Mouse (Mus musculus) NIH3T3 (cell line): ENCODE measurements around the gene Hdac9.

Experiments
- DNase-seq: peaks from one replicate; pipeline ENCODE4 v3.0.0-alpha.2; 2012; ENCODE audit warnings: low read depth

Gene Hdac9

DNA sequence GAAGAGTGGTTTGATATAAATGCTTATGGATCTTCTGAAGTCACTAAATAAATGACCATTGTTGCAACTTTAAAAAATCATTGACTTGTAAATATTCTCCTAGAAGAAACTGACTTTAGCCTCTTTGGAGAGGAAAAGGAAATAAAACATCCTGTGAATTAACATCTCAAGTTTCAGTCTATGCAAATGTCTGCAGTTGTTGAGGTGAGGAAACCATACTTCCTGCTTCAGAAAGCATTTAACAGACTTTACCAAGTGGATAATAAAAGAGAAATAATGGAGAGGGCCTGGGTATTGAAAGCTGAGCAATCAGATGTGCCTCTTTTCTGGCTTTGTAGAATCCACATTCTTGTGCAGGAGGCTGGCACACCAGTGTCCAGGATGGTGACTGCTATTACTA is 110.4 kb downstream of the Hdac9 start:
- no peak for DNase-seq

DNA sequence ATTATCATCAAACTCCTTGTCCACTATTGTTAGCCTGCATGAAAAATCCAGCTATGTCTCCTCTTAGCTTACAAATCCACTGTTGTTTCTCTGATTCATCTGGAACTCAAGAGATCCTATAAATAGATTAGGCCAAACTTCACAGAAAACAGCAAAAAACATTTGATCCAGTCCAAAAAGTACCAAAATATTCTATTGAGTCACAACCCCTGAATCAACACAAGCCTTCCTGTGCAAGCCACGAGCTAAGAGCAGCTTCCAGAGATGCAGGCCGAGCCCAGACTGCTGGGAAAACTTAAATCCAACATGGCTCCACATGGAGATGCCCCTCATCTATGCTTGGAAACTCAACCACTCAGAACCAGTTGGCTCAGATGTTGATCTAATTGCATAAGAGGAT is 113.2 kb downstream of the Hdac9 start:
- peak; percentile 22 for DNase-seq

DNA sequence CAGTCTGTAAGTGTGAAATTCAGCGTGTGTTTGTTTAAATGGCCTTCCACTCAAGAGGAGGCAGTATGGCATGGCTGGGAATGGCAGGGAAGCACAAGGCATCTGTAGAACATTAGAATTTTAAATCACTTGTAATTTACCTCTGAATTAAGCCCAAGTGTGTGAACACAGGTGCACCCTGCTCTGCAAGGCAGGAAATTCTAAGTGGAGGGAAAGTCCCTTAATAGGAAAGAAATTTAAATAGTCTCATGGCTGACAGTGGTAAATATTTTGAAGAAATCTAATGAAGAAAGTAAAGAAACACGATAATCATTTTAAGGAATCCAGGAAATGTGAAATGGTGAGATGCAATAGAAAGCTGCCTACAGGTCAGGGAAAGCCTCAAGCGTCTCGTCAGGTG is 114.6 kb downstream of the Hdac9 start:
- DNase-seq: no peak

DNA sequence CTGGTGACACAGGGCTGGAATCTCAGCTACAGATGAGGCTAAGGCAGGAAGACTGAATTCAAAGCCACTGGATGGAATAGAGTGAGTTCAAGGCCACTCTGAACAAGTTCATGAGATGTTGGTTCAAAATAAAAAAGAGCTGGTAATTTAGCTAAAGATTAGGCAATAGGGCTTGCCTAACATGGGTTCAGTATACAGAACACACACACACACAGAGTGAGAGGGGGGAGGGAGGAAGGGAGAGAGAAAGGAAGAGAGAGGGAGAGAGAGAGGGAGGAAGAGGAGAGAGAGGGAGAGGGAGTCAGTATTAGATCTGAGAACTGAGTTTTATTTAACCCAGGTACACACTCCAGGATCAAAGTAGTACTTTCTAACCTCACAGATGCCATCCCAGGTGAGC is 115.1 kb downstream of the Hdac9 start:
- DNase-seq: no peak

DNA sequence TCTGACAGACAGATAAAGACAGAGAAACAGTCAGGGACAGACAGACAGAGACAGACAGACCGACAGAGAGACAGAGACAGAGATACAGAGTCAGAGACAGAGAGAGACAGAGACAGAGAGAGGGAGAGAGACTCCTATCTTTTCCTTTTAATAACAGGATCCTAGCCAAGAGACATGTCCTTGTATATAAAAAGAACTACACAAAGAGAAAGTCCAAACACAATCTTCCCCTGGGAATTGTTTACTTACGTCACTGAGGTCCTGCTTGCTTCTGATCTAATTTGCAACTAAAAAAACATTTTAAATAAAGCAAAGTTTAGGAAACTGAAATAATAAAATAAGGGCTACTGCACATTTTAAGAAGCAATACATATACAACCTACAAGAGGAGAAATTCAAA is 119.5 kb downstream of the Hdac9 start:
- DNase-seq: no peak

DNA sequence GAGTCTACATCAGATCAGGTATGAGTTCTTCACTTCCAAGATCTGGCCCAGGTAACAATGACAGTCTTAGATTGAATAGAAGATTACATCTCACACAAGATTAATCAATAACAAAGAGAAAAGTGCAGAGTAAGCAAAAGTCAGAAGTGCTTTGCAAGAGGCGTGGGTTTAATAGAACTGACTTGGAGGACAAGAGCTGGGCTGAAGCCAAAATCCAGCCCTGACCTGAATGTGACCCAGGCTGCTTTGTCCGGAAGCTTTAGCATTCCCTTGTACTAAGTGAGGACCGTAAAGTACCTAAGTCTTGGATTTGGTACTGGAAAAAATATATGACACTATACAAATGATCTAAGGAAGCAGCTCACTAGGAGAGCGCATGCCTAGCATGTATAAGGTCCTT is 121.4 kb downstream of the Hdac9 start:
- DNase-seq: no peak

DNA sequence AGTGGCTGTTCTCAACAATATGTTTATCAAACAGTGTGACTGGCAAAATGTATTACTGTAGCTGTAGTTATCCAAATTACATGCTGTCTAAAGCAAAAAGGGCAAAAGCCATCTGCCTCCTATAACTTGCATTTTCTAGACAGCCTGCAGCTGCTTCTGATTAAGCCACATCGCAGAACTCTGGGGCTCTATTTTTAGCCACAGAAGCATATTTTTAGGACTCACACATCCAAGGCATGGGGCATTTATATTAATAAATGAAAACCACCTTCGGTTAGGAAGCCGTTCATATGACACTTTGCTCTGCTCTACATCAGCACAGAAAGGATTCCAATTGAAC is 124.8 kb downstream of the Hdac9 start:
- peak; percentile 72 for DNase-seq

DNA sequence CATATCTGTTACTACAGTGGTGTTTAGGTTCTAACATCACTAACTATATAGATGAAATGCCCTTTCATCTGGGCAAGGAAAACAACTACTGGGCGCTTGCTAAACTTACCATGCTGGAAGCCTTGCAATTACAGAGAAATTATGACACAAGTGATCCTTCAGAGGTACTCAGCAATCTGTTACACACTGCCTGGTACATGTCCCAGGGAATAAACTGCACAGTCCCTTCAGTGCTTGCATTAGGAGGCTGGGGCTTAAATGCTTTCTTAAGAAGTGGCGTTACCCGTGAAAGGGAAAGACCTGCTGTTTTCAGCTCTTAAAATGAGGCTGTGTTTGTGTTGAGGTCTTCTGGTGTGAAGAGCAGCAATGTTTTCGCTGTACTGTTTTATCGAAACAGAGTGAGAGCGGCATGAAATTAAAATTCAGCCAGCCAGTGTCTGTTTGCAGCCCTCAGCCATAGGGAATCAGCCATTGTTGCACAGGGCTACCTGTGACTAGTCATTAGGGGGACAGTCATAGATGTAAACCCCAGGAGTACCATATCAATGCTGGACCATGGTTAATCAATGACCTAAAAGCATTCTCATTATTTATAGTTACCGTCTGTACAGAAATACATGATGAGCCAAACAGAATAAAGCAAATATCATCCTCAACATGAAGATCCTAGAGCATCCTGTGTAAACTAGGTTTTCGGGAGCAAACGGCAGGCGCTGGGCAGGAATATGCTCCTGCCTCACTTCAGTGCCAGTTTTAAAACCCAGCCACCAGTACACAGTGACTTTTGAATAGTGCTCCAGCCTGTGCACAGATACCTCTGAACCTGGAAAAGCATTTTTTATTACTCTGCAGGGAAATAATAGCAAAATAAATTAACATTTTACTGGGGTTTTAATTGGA is 125.4 kb downstream of the Hdac9 start:
- DNase-seq: no peak

DNA sequence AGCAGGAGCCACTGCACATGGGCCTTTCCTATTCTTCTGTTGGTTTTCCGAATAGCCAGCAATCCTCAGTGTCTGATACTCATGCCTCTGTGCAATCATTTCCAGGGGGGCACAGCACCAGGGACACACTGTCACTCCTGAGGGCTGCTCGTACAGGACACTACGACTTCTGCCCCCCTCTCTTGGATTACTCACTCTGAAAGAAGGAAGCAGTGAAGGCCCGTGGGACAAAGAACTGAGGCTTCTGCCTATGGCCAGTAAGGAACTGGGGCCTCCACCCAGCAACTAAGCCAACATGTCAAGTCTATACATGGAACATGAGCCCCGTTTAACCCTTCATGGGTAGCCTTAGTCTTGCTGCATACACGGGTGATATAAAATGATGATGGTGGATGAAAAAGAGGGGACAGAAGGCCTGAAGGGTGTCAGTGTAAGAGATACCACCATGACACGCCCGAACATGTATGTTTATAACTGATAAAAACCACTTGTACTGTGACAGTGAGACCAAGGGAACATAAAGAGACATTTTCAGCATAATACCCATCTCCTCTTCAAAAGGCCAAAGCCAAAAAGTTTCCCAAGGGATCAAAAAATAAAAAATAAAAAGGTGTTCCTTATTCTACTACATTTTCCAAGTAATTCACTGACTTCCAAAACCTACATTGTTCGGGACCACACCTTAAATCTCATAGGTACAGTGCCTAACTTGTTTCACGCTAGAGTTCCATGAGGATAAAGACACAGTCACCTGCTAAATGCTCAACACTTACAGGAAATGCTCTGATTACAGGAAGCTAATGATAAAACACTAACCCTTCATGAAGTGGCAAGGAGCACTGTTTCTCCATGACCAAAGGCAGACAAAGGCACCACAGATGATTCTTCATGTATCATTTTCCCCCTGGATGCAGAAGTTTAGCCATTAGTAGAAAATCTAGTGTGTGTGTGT is 127.6 kb downstream of the Hdac9 start:
- no peak for DNase-seq

DNA sequence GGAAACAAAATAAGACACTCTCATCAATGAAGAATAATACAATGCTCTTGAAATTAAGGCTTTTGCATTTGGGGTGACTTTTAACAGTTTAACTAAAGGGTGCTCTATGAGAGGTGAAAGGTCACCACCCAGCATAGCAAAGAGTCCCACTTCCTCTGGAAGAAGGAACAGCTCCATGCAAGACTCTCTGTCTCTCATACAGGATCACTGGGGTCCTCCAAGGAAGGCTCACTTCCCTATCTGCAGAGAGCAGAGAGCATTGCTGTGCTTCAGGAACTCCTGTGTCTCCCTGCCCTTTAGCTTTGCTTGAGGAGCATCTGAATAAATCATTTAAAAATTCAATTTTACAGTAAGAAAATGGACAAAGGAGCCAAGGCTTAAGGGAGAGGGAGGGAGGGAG is 129.5 kb downstream of the Hdac9 start:
- DNase-seq: no peak

DNA sequence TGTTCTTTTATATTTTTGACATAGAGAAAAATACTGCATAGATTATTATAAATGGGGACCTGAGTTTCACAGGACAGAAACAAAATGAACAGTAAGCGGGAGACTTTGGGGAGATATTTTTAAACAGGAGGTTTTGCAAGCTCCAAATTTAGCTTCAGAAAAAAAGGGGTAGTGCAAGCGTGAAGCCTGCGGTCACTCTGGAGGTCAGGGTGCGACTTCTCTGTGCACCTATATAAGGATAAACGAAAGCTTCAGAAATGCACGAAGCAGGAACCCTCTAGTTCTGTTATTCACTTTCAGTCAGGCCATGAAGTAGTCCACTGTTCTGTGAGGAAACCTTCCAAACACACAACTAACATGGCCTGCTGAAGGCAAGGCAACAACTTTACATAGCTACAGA is 133.3 kb downstream of the Hdac9 start:
- no peak for DNase-seq

DNA sequence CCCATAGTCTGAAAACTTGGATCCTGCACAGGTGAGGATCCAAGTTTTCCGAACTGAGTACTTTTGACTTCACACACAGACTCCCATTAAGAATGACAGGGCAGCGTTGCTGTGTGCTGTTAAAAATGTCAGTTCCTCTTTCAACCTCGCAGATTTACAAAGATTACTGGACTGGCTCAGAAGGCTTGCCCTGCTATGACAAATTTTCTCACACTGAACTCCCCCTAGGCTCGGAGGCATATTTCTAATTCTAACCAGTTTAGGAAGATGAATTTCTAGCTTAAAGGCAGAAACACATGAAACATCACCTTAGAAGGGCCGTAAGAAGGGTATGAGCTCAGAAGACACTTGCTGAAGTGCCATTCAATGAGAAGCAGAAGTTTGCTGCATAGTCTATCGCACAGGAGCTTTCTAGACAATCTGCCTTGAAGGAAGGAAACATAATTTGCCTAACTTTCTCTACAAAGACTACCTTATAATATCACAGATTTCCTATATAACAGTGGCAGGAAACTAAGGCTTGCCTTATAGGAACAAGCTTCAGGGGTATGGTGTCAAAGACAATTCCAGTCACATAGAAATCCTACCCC is 137.4 kb downstream of the Hdac9 start:
- DNase-seq: no peak

DNA sequence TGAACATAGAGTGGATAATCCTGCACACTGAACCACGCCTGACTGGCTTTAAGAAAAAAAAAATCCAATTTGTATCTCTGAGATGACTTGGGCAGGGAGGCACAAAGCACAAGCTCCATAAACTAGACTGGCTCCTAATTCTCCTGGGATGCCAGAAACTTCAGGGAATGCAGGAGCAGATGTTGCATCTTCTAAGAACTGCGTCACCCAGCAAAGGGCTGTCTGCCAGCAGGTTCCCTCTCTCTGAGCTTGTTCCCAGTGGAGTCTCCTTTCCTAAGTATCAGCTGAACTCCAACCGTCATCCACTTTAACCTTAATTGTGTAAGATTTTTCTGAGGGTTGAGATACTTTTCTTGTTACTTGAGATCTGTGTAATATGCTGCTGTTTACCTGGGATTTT is 140.7 kb downstream of the Hdac9 start:
- DNase-seq: no peak

DNA sequence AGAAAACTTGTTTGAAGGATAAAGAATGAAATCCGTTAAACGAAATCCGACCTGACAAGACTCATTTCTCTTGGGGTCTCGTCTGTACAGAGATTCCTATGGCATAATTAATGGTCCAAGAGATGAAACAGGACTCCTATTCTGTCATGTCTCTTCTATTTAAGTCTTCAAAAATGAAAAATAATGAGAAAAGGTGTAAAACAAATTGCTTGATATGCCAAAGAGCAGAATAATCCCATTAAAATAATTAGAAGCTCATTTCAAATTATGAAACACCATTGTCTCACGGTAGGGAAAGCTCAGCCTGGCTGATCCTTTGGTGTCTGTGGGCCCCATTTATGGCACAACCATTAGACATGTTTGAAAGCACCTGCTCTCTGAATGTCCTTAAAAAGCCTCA is 142.8 kb downstream of the Hdac9 start:
- no peak for DNase-seq

DNA sequence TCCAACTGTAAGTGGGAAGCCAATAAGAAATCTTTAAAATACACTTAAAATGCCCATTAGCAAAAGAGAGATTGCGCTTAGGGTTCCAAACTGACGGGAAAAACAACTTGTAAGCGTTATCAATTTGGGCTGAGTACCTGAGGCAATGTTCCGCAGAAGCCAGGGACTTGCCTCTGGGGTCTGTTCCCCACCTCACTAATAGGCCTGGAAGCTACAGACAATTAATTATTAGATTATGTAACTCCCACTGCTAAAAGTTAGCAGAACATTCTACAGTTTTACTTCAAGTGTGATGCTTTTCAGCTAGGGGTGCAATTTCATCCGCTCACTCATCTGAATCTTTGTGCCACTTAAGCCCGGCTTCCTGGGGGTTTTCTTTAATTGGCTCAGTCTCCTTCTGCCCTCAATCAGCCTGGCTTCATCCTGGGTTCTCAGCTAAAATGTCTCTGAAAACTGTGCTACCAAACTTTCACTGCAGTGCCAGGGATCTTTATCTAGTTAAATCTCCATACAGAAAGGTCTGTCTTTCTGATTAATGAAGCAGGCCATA is 149.6 kb downstream of the Hdac9 start:
- DNase-seq: no peak

DNA sequence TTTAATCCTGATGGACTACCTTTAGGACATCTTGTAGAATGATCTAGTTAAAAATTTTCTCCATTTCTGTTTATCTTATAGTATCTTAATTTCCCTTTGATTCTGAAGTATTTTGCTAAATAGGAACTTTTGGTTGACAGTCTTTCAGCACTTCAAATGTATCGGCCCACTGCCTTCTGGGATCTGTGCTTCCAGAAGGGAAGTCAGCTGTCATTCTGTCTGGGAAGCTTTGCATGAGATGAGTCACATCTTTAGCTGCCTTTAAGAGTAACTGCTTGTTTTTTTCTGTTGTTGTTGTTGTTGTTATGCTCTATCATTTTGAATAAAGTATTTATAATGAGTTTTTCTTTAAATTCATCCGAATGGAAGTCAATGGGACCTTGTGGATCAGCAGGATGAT is 169.6 kb downstream of the Hdac9 start:
- no peak for DNase-seq

DNA sequence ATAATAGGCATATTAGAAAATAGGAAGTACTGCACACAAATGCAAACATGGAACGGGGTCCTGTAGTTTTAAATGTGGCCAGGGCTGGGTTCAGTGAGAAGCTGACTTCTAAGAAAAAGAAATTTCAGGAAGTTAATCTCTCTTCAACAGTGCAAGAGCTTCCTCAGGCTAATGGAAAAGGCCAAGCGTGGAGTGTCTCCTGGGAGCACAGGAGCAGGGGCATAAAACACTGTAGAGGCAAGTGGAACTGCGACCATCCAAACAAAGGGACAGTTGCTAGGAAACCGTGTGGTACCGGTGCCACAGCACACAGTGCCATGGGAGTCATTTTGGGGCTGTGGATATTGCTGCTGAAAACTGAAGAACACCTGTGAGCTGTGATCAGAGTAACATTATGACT is 191.7 kb downstream of the Hdac9 start:
- no peak for DNase-seq

DNA sequence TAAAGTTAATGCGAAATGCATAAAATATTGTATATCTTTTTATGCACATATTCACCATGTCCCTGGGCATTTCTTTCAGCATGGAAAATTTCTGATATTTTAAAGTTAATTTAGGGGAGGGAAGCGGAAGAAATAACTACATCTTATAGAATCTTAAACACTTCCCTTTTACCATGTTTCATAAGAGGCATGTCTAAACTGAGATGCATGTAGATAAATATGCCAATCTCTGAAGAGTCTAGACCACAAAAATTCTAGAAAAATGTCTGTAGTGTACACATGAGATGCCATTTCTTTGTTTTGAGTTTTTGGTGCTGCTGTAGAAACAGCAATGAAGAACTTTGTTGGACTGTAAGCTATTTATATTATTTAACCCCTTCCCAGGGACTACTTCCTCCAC is 192.6 kb downstream of the Hdac9 start:
- no peak for DNase-seq

DNA sequence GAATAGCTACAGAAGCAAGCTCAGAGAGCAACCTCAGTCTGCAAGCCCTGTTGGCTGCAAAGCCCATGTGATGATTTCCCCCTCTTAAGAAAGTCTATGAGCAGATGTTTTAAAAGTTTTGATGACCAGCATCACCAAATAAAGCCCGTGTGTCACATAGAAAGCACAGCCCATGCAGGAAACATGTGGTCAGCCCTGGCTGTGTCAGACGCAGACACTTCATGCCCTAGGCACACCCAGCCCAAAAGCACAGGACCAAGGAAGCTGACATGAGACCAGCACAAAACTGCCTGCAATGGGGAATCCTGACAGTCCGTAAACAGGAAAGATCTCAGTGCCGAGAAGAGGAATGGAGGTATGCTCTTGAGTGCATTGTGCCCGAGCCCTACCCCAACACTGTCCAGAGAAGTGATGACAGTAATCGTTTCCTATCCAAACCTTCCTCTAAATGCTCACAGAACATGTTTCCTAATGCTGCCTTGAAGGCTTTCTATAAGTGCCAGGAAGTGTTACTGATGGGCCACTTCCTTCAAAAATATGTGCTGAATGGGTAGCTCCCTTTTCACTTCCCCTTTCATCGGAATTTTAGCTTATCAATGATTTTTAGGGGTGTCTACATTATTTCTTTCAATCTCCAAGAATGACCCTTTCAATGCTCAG is 193.9 kb downstream of the Hdac9 start:
- DNase-seq: no peak

DNA sequence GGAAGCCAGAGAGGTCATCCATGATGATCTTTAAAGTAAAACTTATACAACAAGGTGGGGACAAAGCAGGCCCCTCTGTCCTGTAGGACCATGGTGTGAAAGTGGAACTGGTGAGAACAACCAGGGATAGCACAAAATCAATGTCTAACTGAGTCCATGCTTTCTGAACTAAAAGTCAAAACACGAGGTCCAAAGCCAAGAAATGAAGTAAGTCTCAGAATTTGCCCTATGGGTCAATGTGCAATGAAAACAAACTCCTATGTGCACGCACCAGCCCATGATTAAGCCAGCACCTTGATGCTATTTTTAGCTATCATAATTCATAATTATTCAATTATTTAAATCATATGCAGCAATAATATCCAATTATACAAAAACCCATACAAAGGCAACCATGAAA is 196.0 kb downstream of the Hdac9 start:
- no peak for DNase-seq

DNA sequence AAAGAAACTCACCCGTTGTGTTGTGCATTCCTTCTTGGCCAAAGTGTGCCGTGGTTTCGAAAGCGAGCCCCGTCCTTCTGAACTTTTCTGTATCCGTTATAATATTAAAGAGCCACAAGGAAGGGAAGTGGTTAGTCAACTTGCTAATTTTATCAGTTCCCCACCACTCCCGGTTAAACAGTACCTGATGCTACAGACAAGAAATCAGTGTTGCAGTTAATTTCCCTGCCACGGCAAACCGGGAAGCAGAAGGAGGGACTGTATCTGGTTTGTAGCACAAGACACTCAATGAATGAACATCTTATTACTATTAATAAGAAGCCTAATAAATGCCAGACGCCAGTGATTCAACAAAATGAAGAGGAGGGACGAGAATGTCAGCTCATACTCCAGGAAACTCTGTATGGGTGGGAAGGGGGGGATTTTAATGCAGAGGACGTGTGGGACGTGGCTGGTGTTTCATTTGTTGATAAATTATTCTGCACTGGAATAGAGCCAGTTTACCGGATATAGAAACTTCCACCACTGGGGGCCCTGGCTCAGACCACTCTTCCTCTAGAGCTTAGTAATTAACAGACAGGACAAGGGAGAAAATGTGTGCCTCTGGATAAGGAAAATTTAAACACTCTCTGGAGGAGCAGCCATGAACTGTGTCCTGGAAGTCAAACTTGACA is 202.5 kb downstream of the Hdac9 start:
- DNase-seq: no peak
